Mouse (Mus musculus): ENCODE measurements at regions not wholly inside any gene's neighbourhood (a gene's known extent, or its start where the extent isn't known, plus 50 kb on each side); places are given as distances from the start of the nearest gene placed in this dataset.
A peak's percentile ranks its signal among the peaks of the same experiment; 100 is the strongest.
"Not testable (repeated sequence)": the region's sequence is repeated elsewhere in the genome, so short reads cannot be mapped to it uniquely, and the experiment has no call there.

- no peak for DNase-seq
Observed at GRCm38 (mm10) chr11:7705312-7705764, 491.6 kb upstream of the Igfbp3 start.

DNA sequence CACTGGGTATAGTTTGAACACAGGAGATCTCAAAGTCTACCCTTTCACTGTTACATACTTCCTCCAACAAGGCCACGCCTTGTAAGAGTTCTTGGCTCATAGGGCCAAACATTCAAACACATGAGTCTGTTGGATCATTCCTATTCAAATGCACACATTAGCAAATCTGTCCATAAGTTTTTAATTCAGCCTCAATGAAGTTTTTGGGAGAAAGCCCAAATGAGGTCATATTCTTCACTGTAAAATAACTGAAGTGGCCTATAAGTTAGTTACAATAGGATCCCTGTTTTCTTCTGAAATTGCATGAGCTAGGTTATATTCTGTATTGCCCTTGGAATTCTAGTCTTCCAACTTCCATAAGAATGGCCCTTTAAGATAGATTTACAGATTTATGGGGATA lies 483.9 kb upstream of the Igfbp3 start:
- no peak for DNase-seq

GRCm38 (mm10) chr11:7689701-7690100 lies 476.0 kb upstream of the Igfbp3 start:
- DNase-seq = not testable (repeated sequence)

- DNase-seq = no peak
Observed at GRCm38 (mm10) chr11:7672821-7673220, 459.1 kb upstream of the Igfbp3 start.

DNA sequence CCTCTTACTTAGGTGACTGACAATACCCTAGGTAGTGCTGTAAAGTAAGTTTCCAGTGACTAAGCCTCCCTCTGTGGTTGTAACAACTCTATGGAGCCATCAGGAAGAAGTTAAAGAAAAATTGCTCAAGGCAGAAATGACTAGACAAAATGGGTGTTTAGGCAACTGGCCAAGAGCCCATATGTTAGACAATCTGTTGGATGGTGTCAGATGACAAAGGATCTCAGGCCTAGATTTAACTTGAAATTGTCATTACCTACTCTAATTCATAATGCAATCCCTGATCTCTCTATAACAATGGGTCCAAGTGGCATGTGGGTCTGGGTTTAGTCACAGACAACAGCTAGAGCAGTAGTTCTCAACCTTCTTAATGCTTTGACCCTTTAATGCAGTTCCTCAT lies 416.9 kb upstream of the Igfbp3 start:
- DNase-seq = no peak

- no peak for DNase-seq
Observed at GRCm38 (mm10) chr11:7625256-7625655, 411.5 kb upstream of the Igfbp3 start.

- DNase-seq = peak; percentile 2
Observed at GRCm38 (mm10) chr11:7620320-7620719, 406.6 kb upstream of the Igfbp3 start.

- DNase-seq = no peak
Observed at GRCm38 (mm10) chr11:7610752-7611151, 397.0 kb upstream of the Igfbp3 start.

DNA sequence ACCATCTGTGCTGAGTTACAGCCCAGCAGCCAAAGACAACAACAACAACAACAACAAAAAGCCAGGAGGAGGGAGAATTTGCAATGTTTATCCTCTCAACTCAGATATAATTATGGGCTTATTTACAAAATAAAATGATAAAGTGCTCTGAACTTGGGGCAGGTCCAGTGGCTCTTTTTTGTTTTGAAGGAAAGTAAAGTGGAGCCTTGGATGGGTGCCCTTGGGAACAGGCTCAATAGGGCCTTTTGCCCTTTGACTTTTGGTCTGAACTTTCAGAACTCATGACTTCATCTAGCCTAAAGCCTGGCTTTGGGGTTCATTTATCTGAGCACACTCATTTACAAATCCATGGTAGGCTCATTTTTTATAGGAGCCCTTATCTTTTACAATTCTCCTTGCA lies 396.2 kb upstream of the Igfbp3 start:
- no peak for DNase-seq

- DNase-seq = no peak
Observed at GRCm38 (mm10) chr11:7606652-7607051, 392.9 kb upstream of the Igfbp3 start.

DNA sequence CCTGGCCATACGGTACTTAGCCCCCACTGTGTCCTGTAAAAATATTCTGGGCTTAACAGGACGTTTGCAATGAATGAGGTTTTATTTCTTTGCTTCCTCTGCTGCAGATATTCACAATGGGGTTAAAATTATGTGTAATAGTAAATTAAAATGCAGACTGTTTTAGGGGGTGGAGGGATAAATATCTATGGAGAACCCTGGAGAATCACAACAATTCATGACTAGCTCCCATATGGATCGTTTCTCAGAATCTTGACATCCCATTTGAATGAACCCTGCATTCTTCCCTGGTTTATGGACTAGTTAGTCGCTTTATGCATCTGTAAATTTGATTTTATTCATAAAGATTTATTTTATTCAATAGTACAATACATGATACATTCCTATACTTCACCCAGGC lies 378.3 kb upstream of the Igfbp3 start:
- no peak for DNase-seq

DNA sequence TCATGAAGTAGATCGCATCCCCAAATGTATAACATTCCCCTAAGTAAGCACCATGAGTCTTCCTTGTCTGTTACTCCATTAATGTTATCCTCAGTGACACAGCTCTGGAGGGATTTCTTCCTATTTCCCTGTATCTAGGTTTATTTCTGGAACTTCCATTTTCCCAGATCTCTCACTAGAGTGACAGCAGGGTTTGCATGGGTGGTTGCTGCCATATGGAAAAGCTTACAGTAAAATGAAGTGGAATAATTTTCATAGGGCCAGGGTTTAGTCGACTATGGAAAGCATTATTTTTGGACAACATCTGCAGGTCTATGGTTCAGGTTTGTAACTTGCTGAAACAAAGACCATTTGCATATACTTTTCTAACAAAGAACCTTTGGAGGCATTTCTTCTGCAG lies 369.6 kb upstream of the Igfbp3 start:
- no peak for DNase-seq

GRCm38 (mm10) chr11:7568484-7568883 lies 354.8 kb upstream of the Igfbp3 start:
- DNase-seq = peak; percentile 6

GRCm38 (mm10) chr11:7562029-7562428 lies 348.3 kb upstream of the Igfbp3 start:
- DNase-seq = peak; percentile 9

DNA sequence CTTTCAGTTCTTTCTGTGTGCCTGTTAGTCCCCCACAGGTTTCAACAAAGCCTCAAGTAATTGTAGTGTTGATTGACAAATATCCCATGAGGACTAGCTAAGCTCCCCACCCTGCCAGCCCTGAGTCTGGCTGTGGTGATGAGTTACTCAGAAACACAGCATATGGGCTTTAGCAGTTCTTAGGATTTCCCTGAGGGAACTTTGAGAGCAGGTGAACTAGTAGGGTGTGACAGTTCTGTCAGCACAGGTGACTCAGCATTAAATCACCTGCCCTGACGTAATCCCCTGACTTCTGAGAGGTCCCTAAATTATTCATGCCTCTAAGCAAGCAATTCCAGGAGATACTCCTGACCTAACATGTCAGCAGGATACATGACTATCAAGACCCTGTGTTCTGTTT lies 347.7 kb upstream of the Igfbp3 start:
- peak; percentile 14 for DNase-seq

GRCm38 (mm10) chr11:7555613-7556274 lies 342.0 kb upstream of the Igfbp3 start:
- no peak for DNase-seq

DNA sequence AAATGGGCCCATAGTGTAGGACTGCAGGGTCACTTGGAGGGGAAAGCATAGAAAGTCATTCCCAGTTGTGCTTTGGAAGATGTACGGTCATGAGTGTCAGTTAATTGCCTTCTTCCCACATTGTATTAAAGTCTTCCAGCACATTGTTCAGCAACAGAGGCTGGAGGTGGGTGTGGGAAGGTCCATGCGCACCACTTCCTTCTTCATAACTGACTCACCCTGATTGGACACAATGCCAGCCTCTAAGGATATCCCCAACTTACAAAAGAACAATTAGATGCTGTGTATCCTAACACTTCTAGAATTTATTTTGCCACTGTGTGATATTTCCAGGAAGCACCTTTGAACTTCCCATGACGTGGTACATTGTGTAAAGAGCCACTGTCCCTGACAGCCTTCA lies 338.4 kb upstream of the Igfbp3 start:
- DNase-seq = no peak

GRCm38 (mm10) chr11:7547796-7548195 lies 334.1 kb upstream of the Igfbp3 start:
- no peak for DNase-seq

DNA sequence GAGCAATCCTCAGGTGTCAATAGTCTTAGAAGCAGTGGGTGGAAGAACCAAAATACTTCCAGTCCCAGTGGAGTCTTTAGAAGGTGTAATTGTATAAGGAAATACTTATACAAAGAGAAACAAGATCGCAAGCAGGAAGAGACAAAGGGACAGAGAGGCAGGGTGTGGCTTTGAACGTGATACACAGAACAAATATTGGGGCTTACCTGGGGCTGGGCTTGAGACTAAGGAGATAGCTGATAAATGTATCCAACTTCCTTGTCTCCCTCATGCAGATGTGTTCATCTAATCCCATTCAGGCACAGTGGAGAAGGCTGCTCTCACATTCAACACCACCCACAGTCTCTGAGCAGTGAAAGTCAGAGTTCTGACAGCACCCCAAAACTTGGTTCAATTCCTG lies 331.9 kb upstream of the Igfbp3 start:
- DNase-seq = no peak

DNA sequence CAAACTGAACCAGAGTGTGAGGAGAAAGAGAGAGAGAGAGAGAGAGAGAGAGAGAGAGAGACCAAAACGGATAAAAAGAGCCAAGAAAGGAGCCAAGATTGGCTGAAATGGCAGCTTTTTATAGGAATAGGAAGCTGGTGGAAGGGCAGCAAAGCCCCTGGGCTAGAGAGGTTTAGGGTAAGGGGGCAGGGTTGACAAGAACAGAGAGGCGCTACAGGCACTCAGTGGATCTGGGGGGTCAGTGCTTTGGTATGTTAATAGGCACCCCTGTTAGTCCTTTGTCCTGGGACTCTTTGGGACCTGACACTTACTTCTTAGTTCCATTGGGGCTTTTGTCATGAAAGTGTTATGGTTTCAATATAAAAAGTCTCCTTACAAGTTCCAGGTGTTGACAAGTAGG lies 320.9 kb upstream of the Igfbp3 start:
- DNase-seq = no peak

- DNase-seq = no peak
Observed at GRCm38 (mm10) chr11:7533327-7533726, 319.6 kb upstream of the Igfbp3 start.

- no peak for DNase-seq
Observed at GRCm38 (mm10) chr11:7531847-7532246, 318.1 kb upstream of the Igfbp3 start.

- DNase-seq = no peak
Observed at GRCm38 (mm10) chr11:7530482-7531148, 316.9 kb upstream of the Igfbp3 start.

DNA sequence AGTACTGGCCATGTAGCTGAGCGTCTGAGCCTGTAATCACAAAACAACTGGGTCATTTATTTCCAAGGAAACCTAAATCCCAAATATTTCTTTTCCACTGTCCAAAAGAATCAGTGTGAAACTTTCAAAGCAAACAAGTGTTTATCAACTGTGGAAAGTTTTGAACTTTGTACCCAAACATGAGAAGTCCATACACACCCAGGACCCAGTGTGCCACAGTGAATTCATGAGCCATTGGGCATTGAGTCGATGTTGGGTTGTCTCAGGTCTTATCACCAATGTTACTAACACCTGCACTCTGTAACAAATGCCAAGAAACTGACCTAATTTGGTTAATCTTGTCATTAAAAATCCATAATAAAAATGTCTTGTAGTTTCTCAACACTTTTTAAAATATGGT lies 305.8 kb upstream of the Igfbp3 start:
- no peak for DNase-seq

GRCm38 (mm10) chr11:7508861-7509260 lies 295.1 kb upstream of the Igfbp3 start:
- no peak for DNase-seq

All from retina, postnatal 1 day (tissue).